Mouse (Mus musculus): ENCODE data around the gene Ankrd65.

GRCm38 (mm10) chr4:155783486-155784080, 6.7 kb upstream of the Ankrd65 start:
- TF ChIP-seq POLR2A (IDR thresholded peaks at IDR 0.05; ENCODE audit: insufficient read length, low read depth) (no peak), E2F4 (IDR thresholded peaks at IDR 0.05; ENCODE audit: insufficient read depth) (no peak), REST (IDR thresholded peaks at IDR 0.05; ENCODE audit: insufficient read depth, insufficient read length) (no peak), MAX (IDR thresholded peaks at IDR 0.05; ENCODE audit: low read depth) (no peak), POLR2AphosphoS2 (IDR thresholded peaks at IDR 0.05; ENCODE audit: insufficient read length, low read depth) (no peak), TCF12 (IDR thresholded peaks at IDR 0.05; ENCODE audit: insufficient read depth, poor library complexity, severe bottlenecking) (no peak), SRF (IDR thresholded peaks at IDR 0.05; ENCODE audit: control insufficient read depth, insufficient read length, low read depth) (no peak), USF1 (IDR thresholded peaks at IDR 0.05; ENCODE audit: low read depth) (no peak), TCF3 (IDR thresholded peaks at IDR 0.05; ENCODE audit: insufficient read length, low read depth) (no peak)
